Mouse (Mus musculus): ENCODE data around the gene Olfr921. TPM values are rescaled to one million over a fixed set of nuclear protein-coding genes. Genes with fewer than 3 reads are reported as not detected.

The Olfr921 gene
- polyA plus RNA-seq (2017; shearing (Covaris generic)): not detected

DNA sequence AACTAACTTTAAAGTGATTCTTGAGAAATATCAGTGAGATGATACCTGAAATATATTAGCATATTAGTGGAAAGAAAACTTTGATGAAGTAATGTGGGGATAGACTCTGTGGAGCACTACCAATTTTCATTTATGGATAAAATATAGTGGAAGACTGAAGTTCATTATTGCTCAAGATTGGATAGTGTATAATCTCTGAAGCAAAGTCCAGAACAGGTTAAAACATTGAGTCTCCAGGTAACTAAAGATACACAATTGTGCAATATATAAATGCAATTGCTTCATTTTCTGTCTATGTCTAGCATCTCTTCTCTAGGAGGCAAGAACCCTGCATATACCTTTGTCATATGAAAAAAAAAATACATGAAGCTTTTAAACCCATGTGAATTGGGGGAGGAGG lies at the start of gene Olfr921:
TSS of gene Olfr921 (plus strand) at position 301 of the 400 bp plus-strand sequence.
- ATAC-seq: no peak

DNA sequence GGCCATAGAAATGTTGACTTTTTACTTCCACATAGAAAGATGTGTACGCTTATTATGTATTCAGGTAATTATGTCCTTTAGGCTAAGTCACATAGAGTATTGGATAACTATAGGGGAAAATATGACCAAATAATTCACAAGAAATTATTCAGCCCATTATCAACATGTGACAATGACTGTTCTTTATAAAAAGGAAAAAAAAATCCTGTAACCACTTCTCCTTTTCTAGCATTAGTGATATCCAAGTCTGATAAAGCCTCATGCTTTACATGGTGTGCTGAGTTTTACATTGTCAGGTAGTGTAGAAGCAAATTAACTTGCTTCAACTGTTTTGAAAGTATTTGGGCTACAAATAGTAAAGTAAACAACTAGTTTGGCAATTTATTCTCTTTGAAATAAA lies 48.8 kb upstream of the Olfr921 start:
- no peak for ATAC-seq

- ATAC-seq: peak; percentile 56
These were observed 44.6 kb upstream of the Olfr921 start for GRCm38 (mm10) chr9:38728218-38728617.

- no peak for ATAC-seq
These were observed 31.5 kb upstream of the Olfr921 start for GRCm38 (mm10) chr9:38741408-38741807.

DNA sequence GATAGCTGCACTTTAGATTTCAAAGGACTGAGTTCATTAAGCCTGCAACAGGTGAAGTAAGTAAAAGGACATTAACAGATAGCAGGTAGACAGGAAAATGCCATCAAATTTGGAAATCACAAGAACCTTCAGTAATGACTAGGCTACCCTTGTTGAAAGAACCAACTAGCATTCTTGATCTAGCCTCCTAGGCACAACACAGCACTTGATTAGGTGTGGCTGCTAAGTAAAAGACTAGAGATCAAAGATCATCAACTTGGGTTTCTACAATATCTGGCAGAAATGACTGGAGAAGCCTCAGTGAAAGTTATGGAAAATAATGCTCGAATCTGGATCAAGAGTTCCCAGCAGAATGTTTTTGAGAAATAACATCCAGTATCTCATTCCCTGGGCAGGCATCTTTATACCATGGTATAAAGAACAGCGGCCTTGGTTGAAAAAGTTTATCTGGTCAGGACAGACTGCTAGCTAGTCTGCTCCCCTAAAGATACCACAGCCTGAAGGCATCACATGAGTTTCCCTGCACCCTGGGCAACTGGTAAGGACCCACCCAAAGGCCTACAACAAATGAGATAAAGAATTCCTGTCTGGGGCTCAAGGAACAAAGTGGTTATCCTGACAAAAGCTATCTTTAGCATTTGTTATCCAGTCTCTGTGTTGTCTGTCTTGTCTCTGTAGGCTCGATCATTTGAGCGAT lies 28.1 kb upstream of the Olfr921 start:
- ATAC-seq: no peak

DNA sequence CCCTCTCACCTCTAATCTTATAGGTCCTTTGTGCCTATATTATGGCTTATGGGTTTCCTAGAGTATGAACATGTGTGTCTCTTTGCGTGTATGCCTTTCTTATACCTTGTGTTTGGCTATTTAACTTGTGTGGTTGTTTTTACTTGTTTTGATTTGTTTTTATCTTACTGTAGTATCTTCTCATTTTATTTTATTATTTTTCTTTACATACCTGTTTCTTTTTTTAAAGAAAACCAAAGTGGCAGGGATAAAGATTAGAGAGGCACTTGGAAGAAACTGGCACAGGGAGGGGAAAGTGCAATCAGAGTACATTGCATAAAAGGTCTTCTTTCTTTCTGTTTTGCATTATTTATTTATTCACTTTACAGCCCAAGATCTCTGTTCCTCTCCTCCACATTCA lies 20.9 kb upstream of the Olfr921 start, which contains the start of gene Olfr920:
TSS of gene Olfr920 (plus strand) at position 301 of the 400 bp plus-strand sequence.
- no peak for ATAC-seq

- no peak for ATAC-seq
These were observed 19.8 kb downstream of the Olfr921 start for GRCm38 (mm10) chr9:38792689-38793088.

DNA sequence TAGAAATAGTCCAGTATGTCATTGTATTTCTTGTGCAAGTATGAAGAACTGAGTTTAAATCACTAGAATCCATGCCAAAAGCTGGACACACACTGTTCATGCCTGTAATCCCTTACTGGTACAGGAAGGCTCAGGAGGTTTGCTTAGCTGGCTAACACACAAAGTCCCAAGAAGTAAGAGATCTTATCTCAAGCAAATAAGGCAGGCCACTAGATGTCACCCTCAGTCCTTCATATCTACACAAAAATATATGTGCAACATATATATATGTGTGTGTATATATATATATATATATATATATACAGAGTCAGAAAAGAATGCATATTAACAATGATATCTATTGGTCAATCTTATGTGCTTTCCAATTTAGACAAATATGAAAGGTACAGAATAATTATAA lies 32.8 kb downstream of the Olfr921 start:
- ATAC-seq: no peak

- no peak for ATAC-seq
These were observed 41.4 kb downstream of the Olfr921 start, which contains the start of gene Olfr922 for GRCm38 (mm10) chr9:38814314-38814713. Gene Olfr922, plus strand, starts transcription at chr9:38814614.

DNA sequence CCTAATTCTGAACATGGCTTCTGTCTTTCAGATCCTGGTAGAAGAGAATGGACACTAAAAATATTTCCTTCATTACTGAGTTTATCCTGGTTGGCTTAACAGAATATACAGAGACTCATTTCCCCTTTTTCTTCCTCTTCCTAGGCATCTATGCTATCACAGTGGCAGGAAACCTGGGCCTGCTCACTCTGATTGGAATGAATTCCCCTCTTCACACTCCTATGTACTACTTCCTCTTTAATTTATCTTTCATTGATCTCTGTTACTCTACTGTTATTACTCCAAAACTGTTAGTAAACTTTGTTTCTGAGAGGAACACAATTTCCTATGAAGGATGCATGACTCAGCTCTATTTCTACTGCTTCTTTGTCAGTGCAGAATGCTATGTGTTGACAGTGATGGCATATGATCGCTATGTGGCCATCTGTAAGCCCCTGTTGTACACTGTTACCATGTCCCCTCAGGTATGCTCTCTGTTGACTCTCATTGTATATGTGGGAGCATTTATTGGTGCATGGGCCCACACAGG lies 42.7 kb downstream of the Olfr921 start:
- no peak for ATAC-seq

- no peak for ATAC-seq
These were observed 53.4 kb downstream of the Olfr921 start, which contains the start of gene Olfr923 for GRCm38 (mm10) chr9:38826245-38826644. Gene Olfr923, plus strand, starts transcription at chr9:38826545.

Other genes with a start within 250 kb of the Olfr921 start
- not detected for gene Olfr910, start 235.2 kb upstream of the Olfr921 start, polyA plus RNA-seq (2017; shearing (Covaris generic))
- under 1 TPM; 0.10 to 0.28 TPM for gene Olfr912, start 192.9 kb upstream of the Olfr921 start, polyA plus RNA-seq (2017; shearing (Covaris generic))
- not detected for gene Olfr913, start 180.3 kb upstream of the Olfr921 start, polyA plus RNA-seq (2017; shearing (Covaris generic))
- gene Olfr914, start 168.0 kb upstream of the Olfr921 start, polyA plus RNA-seq (2017; shearing (Covaris generic)): not detected
- under 1 TPM in 1 of 2 experiments, not detected in 1; 0.11 TPM for gene Olfr916, start 113.2 kb upstream of the Olfr921 start, polyA plus RNA-seq (2017; shearing (Covaris generic))
- gene Olfr917, start 107.2 kb upstream of the Olfr921 start, polyA plus RNA-seq (2017; shearing (Covaris generic)): not detected
- gene Olfr918, start 98.5 kb upstream of the Olfr921 start, polyA plus RNA-seq (2017; shearing (Covaris generic)): under 1 TPM in 1 of 2 experiments, not detected in 1; 0.08 TPM
- not detected for gene Olfr919, start 69.4 kb upstream of the Olfr921 start, polyA plus RNA-seq (2017; shearing (Covaris generic))
- gene Vwa5a, start 54.8 kb upstream of the Olfr921 start, polyA plus RNA-seq (2017; shearing (Covaris generic)): 10 to 100 TPM; 26.5 to 31.3 TPM
- under 1 TPM; 0.09 to 0.23 TPM for gene Olfr920, start 20.8 kb upstream of the Olfr921 start, polyA plus RNA-seq (2017; shearing (Covaris generic))
- not detected for gene Olfr922, start 41.5 kb downstream of the Olfr921 start, polyA plus RNA-seq (2017; shearing (Covaris generic))
- not detected for gene Olfr923, start 53.5 kb downstream of the Olfr921 start, polyA plus RNA-seq (2017; shearing (Covaris generic))
- not detected for gene Olfr924, start 71.4 kb downstream of the Olfr921 start, polyA plus RNA-seq (2017; shearing (Covaris generic))
- gene Olfr26, start 82.0 kb downstream of the Olfr921 start, polyA plus RNA-seq (2017; shearing (Covaris generic)): not detected
- gene Olfr926, start 104.1 kb downstream of the Olfr921 start, polyA plus RNA-seq (2017; shearing (Covaris generic)): not detected
- not detected for gene Olfr930, start 156.7 kb downstream of the Olfr921 start, polyA plus RNA-seq (2017; shearing (Covaris generic))
- not detected for gene Olfr933, start 199.2 kb downstream of the Olfr921 start, polyA plus RNA-seq (2017; shearing (Covaris generic))
- not detected for gene Olfr934, start 215.2 kb downstream of the Olfr921 start, polyA plus RNA-seq (2017; shearing (Covaris generic))
- not detected for gene Olfr935, start 226.6 kb downstream of the Olfr921 start, polyA plus RNA-seq (2017; shearing (Covaris generic))

Measured in CD4-positive, CD25-positive, alpha-beta regulatory T cell, adult 4 months (primary cell).